Mouse (Mus musculus): ENCODE measurements around the gene Cntnap1. TPM values are rescaled to one million over a fixed set of nuclear protein-coding genes. Genes with fewer than 3 reads are reported as not detected.
A peak's percentile ranks its signal among the peaks of the same experiment; 100 is the strongest.

Gene Cntnap1
- polyA plus RNA-seq, 1 experiment from 2014 or later: 0.39 TPM

DNA sequence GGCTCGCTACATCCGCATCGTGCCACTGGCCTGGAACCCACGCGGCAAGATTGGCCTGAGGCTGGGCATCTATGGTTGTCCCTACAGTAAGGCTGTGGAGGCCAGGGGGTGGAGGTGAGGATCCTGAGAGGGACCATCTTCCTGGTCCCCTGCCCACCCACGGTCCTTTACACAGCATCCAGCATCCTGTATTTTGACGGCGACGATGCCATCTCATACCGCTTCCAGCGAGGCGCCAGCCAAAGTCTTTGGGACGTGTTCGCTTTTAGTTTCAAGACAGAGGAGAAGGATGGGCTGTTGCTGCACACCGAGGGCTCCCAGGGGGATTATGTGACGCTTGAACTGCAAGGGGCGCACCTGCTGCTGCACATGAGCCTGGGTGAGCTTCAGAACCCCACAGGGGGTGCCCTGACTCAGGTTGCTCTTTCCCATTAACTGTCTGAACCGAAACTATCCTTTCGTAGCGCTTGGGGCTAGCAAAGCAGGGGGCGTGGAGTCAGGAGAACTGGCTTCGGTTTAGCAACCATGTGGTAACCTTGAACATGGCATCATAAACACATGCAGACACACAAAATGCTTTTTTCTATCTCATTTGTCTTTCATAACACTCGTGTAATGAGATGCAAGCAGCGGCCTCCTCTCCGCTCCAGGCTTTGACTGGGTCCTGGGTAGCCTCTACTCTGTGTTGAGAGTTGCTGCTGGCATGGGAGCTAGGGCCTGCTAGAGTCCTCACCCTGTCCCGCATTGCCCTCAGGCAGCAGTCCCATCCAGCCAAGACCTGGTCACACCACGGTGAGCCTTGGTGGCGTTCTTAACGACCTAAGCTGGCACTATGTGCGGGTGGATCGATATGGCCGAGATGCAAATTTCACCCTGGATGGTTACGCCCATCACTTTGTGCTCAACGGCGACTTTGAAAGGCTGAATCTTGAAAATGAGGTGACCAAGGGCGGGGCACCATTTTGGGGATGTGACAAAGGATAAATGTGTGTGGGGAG lies 8.0 kb downstream of the Cntnap1 start:
- no peaks in the 10 kb centered on the region for H3K9me3 ChIP-seq (replicated peaks; ENCODE audit: control insufficient read depth, low read length)
- H3K9ac ChIP-seq (ENCODE audit: low read length): no peak overlapping the region
- H3K4me2 ChIP-seq (ENCODE audit: low read length): no peak overlapping the region
- H3K27me3 ChIP-seq (replicated peaks; ENCODE audit: control insufficient read depth, insufficient read depth, low read length): peaks cover 49% of the 10 kb centered on the region
- ATAC-seq (no peak), DNase-seq (ENCODE audit: low spot score) (no peak)
- H3K4me1 ChIP-seq (ENCODE audit: control insufficient read depth, insufficient read depth, low read length): peaks cover 14% of the 10 kb centered on the region
- 52% methylated on average over 36 of the region's 36 CpGs for WGBS
- H3K4me3 ChIP-seq (ENCODE audit: low read depth, low read length): no peak overlapping the region
- H3K27ac ChIP-seq (ENCODE audit: low read depth, low read length): no peak overlapping the region
- no peaks in the 10 kb centered on the region for H3K36me3 ChIP-seq (ENCODE audit: control insufficient read depth, insufficient read depth, low read length)

GRCm38 (mm10) chr11:101179306-101179705 lies 9.0 kb downstream of the Cntnap1 start:
- Histone ChIP-seq H3K4me3 (ENCODE audit: low read depth, low read length) (no peak overlapping the region), H3K36me3 (ENCODE audit: control insufficient read depth, insufficient read depth, low read length) (no peaks in the 10 kb centered on the region), H3K9me3 (replicated peaks; ENCODE audit: control insufficient read depth, low read length) (no peaks in the 10 kb centered on the region), H3K27ac (ENCODE audit: low read depth, low read length) (no peak overlapping the region), H3K4me2 (ENCODE audit: low read length) (no peak overlapping the region), H3K27me3 (replicated peaks; ENCODE audit: control insufficient read depth, insufficient read depth, low read length) (peaks cover 41% of the 10 kb centered on the region), H3K9ac (ENCODE audit: low read length) (no peak overlapping the region), H3K4me1 (ENCODE audit: control insufficient read depth, insufficient read depth, low read length) (peaks cover 5% of the 10 kb centered on the region; the same call in 1 of the 2 replicates)
- no peak for DNase-seq (ENCODE audit: low spot score)
- WGBS: 83% methylated on average over 15 of the region's 15 CpGs
- no peak for ATAC-seq

DNA sequence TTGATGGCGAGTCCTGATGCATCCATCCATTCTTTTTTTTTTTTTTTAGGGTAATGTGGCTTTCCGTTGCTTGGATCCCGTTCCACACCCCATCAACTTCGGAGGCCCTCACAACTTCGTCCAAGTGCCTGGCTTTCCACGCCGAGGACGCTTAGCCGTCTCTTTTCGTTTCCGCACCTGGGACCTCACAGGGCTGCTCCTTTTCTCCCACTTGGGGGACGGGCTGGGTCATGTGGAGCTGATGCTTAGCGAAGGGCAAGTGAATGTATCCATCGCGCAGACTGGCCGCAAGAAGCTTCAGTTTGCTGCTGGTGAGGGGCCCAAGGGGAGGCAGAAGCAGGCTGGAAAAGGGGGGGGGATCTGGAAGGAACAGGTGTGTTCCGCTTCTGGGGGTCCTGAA lies 9.9 kb downstream of the Cntnap1 start:
- Histone ChIP-seq H3K4me3 (ENCODE audit: low read depth, low read length) (no peak overlapping the region), H3K27me3 (replicated peaks; ENCODE audit: control insufficient read depth, insufficient read depth, low read length) (peaks cover 32% of the 10 kb centered on the region)
- 69% methylated on average over 17 of the region's 17 CpGs for WGBS

GRCm38 (mm10) chr11:101180846-101181740 lies 10.8 kb downstream of the Cntnap1 start:
- Histone ChIP-seq H3K4me2 (ENCODE audit: low read length) (no peak overlapping the region), H3K27me3 (replicated peaks; ENCODE audit: control insufficient read depth, insufficient read depth, low read length) (peaks cover 32% of the 10 kb centered on the region), H3K4me1 (ENCODE audit: control insufficient read depth, insufficient read depth, low read length) (0 out of 2 replicates have a peak, but pooled peaks cover 3% of the 10 kb centered on the region), H3K4me3 (ENCODE audit: low read depth, low read length) (no peak overlapping the region), H3K9me3 (replicated peaks; ENCODE audit: control insufficient read depth, low read length) (no peaks in the 10 kb centered on the region), H3K36me3 (ENCODE audit: control insufficient read depth, insufficient read depth, low read length) (no peaks in the 10 kb centered on the region), H3K9ac (ENCODE audit: low read length) (no peak overlapping the region), H3K27ac (ENCODE audit: low read depth, low read length) (no peak overlapping the region)
- ATAC-seq (no peak), DNase-seq (ENCODE audit: low spot score) (peak; percentile 81)
- WGBS: 47% methylated on average over 10 of the region's 10 CpGs

More for the DNA sequence above, 9.9 kb downstream of the Cntnap1 start:
- ATAC-seq: no peak
- Histone ChIP-seq H3K27ac (ENCODE audit: low read depth, low read length) (no peak overlapping the region), H3K4me2 (ENCODE audit: low read length) (no peak overlapping the region), H3K9me3 (replicated peaks; ENCODE audit: control insufficient read depth, low read length) (no peaks in the 10 kb centered on the region), H3K9ac (ENCODE audit: low read length) (no peak overlapping the region), H3K36me3 (ENCODE audit: control insufficient read depth, insufficient read depth, low read length) (no peaks in the 10 kb centered on the region), H3K4me1 (ENCODE audit: control insufficient read depth, insufficient read depth, low read length) (0 out of 2 replicates have a peak, but pooled peaks cover 3% of the 10 kb centered on the region)
- DNase-seq (ENCODE audit: low spot score): no peak

DNA sequence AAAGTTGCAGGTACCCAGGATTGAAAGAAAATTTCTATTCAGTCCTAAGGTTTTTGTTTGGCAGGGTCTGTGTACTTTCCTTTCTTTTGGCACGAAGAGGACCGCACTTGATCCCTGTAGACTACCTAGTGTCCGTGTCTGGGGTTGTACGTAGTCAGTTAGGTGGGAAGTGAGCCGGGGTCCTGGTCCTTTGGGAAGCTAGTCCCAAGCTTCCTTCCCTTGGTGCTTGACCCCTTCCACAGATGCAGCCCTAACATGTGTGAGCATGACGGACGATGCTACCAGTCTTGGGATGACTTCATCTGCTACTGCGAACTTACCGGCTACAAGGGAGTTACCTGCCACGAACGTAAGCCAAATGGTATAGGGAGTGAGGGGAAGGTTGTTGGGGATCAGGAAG lies 11.6 kb downstream of the Cntnap1 start:
- H3K4me1 ChIP-seq (ENCODE audit: control insufficient read depth, insufficient read depth, low read length): 0 out of 2 replicates have a peak, but pooled peaks cover 2% of the 10 kb centered on the region
- peaks cover 24% of the 10 kb centered on the region for H3K27me3 ChIP-seq (replicated peaks; ENCODE audit: control insufficient read depth, insufficient read depth, low read length)
- no peaks in the 10 kb centered on the region for H3K36me3 ChIP-seq (ENCODE audit: control insufficient read depth, insufficient read depth, low read length)
- no peak overlapping the region for H3K27ac ChIP-seq (ENCODE audit: low read depth, low read length)
- DNase-seq (ENCODE audit: low spot score) (no peak), ATAC-seq (no peak)
- no peak overlapping the region for H3K9ac ChIP-seq (ENCODE audit: low read length)
- H3K9me3 ChIP-seq (replicated peaks; ENCODE audit: control insufficient read depth, low read length): no peaks in the 10 kb centered on the region
- no peak overlapping the region for H3K4me2 ChIP-seq (ENCODE audit: low read length)
- H3K4me3 ChIP-seq (ENCODE audit: low read depth, low read length): no peak overlapping the region
- 93% methylated on average over 11 of the region's 11 CpGs for WGBS

DNA sequence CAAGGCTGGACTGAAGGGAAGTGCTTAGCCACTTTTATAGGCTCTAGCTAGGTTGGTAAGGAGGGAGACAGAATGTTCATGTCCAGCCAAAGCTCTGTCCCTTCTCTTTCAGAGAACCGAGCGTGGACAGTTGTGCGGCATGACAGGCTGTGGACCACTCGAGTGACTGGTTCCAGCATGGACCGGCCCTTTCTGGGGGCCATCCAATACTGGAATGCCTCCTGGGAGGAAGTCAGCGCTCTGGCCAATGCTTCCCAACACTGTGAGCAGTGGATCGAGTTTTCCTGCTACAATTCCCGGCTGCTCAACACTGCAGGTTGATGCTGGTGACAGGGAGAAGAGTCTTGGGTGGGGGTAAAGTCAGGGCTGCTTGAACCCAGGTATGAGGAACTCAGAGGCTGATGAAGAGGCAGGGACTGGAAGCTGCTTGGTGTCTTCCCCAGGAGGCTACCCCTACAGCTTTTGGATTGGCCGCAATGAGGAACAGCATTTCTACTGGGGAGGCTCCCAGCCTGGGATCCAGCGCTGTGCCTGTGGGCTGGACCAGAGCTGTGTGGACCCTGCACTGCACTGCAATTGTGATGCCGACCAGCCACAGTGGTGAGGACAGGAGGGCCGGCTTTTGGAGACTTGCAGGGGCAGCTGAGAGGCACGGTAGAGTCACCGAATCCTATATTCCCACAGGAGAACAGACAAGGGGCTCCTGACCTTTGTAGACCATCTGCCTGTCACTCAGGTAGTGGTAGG lies 12.6 kb downstream of the Cntnap1 start:
- WGBS: 82% methylated on average over 14 of the region's 14 CpGs
- no peaks in the 10 kb centered on the region for H3K36me3 ChIP-seq (ENCODE audit: control insufficient read depth, insufficient read depth, low read length)
- 0 out of 2 replicates have a peak overlapping the region, but pooled peaks have one; percentile 17 for H3K9ac ChIP-seq (ENCODE audit: low read length)
- no peak overlapping the region for H3K4me2 ChIP-seq (ENCODE audit: low read length)
- H3K9me3 ChIP-seq (replicated peaks; ENCODE audit: control insufficient read depth, low read length): no peaks in the 10 kb centered on the region
- H3K4me3 ChIP-seq (ENCODE audit: low read depth, low read length): no peak overlapping the region
- DNase-seq (ENCODE audit: low spot score): no peak
- H3K4me1 ChIP-seq (ENCODE audit: control insufficient read depth, insufficient read depth, low read length): no peaks in the 10 kb centered on the region
- H3K27me3 ChIP-seq (replicated peaks; ENCODE audit: control insufficient read depth, insufficient read depth, low read length): peaks cover 14% of the 10 kb centered on the region
- H3K27ac ChIP-seq (ENCODE audit: low read depth, low read length): no peak overlapping the region
- ATAC-seq: no peak

GRCm38 (mm10) chr11:101184984-101185383 lies 14.7 kb downstream of the Cntnap1 start:
- Histone ChIP-seq H3K9me3 (replicated peaks; ENCODE audit: control insufficient read depth, low read length) (no peaks in the 10 kb centered on the region), H3K27ac (ENCODE audit: low read depth, low read length) (no peak overlapping the region), H3K4me3 (ENCODE audit: low read depth, low read length) (no peak overlapping the region), H3K36me3 (ENCODE audit: control insufficient read depth, insufficient read depth, low read length) (no peaks in the 10 kb centered on the region), H3K4me1 (ENCODE audit: control insufficient read depth, insufficient read depth, low read length) (peaks cover 3% of the 10 kb centered on the region), H3K4me2 (ENCODE audit: low read length) (no peak overlapping the region), H3K27me3 (replicated peaks; ENCODE audit: control insufficient read depth, insufficient read depth, low read length) (no peaks in the 10 kb centered on the region), H3K9ac (ENCODE audit: low read length) (no peak overlapping the region)
- WGBS: 89% methylated on average over 12 of the region's 12 CpGs
- ATAC-seq: no peak
- no peak for DNase-seq (ENCODE audit: low spot score)

DNA sequence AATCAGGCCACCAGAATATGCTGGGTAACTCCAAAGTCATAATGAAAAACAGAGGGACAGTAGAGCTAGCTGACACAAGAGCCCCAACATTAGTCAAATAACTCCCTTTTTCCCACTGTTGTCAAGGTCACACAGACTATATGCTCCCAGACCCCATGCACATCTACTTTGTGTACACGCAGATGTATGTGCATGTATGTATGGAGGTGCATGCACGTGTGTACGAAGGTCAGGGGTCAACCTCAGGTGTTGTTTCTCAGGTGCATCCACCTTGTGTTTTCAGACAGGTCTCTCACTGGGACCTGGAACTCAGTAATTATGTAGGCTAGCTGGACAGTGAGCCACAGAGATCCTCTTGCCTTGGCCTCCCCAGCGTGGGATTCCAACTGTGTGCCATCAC lies 15.1 kb downstream of the Cntnap1 start:
- no peak for ATAC-seq
- H3K36me3 ChIP-seq (ENCODE audit: control insufficient read depth, insufficient read depth, low read length): no peaks in the 10 kb centered on the region
- H3K4me3 ChIP-seq (ENCODE audit: low read depth, low read length): no peak overlapping the region
- H3K27me3 ChIP-seq (replicated peaks; ENCODE audit: control insufficient read depth, insufficient read depth, low read length): no peaks in the 10 kb centered on the region
- no peak overlapping the region for H3K27ac ChIP-seq (ENCODE audit: low read depth, low read length)
- H3K4me2 ChIP-seq (ENCODE audit: low read length): no peak overlapping the region
- no peak overlapping the region for H3K9ac ChIP-seq (ENCODE audit: low read length)
- 85% methylated on average over 4 of the region's 4 CpGs for WGBS
- DNase-seq (ENCODE audit: low spot score): no peak
- no peaks in the 10 kb centered on the region for H3K9me3 ChIP-seq (replicated peaks; ENCODE audit: control insufficient read depth, low read length)
- H3K4me1 ChIP-seq (ENCODE audit: control insufficient read depth, insufficient read depth, low read length): peaks cover 3% of the 10 kb centered on the region
